Mouse (Mus musculus): ENCODE data around the gene Gm42715.

Gene Gm42715

DNA sequence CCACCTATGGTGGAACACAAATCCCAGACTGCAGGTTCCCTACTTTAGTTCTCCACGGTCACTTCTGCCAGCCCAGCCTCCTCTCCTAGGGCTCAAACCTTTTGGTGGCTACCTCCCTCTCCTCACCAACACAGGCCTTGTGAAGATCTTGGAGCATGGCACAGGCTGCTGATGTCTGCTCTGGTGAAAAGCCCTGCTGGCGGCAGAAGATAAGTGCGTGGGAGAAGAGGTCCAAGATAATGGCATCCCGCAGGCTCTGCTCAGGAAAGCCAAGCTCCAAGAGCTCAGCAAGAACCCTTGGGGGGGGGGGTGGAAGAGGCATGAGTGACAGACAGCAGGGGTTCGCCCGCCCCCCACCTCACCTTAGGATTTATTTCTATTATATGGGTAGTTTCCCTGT is 66.8 kb downstream of the Gm42715 start:
- DNase-seq (ENCODE audit: low spot score): no peak

DNA sequence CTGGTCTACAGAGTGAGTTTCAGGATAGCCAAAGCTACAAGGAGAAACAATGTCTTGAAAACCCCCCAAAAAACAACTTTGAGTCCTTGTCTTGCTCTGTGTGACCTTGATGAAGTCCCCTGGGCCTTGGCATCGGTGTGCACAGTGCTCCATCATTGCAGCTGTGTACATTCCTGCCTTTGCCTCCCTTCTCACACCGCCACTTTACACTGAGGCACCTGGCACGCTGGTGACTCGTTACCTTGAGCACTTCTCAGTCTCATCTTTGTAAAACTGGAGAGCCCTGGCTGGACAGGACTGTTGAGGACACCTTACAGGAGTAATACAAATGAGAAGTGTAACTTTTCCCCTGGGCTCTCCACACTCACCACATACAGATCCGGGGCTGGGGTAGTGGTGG is 67.8 kb downstream of the Gm42715 start:
- no peak for DNase-seq (ENCODE audit: low spot score)

DNA sequence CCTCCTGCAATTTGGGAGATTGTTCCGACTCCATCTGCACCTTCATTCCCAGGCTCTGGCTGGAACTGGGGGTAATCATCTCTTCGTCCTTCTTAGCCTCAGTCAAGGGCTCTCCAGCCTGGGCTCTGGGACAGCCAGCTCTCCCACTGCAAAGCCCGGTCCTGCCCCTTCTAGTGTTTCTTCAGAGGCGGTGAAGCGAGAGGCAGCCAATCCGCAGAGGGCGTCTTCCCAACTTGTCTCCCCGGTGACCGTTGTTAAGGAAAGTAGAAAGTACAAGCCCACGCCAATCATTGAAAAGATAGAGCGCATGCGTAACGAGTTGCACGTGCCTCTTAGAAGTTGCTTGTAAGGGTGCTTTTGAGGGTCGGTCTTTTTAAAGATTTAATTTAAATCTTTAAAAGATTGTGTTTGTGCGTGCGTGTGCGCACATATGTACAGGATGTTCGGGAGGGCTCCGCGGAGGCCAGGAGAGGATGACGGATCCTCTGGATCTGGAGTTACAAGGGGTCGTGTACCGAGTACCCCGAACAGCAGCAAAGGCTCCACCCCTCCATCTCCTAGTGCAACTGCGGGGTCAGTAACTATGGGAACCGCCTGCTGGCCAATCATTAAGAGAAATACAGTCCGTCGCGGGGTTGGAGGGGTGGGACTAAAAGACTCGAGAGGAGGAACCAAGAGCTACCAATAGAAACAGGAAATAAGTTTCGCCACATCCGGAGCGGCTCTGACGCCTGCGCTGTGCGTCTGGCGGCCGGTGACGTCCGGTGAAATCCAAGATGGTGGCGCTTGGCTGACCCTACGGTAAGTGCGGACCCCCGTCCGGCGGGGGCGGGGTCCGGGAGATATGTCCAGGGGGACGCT is 68.9 kb downstream of the Gm42715 start, which contains the start of the genes Ccdc189 and Rnf40:
Gene Ccdc189, minus strand, starts transcription at position 585 of the 861 bp plus-strand sequence.
Gene Rnf40, plus strand, starts transcription at position 757 of the 861 bp plus-strand sequence.
- peak; percentile 94 for DNase-seq (ENCODE audit: low spot score)

DNA sequence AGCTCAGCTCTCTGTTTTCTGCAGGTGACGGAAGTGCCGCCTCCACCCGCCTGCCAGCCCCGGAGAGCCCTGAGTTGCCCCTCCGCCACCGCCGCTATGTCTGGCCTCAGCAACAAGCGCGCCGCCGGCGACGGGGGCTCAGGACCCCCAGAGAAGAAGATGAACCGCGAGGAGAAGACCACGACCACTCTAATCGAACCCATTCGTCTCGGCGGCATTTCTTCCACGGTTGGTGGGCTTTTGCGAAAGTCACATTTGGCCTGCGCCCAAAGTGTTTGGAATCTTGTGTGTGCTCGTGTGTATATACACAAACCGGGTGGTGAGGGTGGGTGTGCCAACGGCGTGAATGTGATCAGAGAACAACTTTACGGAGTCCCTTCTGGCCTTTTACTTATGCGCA is 69.5 kb downstream of the Gm42715 start:
- DNase-seq (ENCODE audit: low spot score): no peak

DNA sequence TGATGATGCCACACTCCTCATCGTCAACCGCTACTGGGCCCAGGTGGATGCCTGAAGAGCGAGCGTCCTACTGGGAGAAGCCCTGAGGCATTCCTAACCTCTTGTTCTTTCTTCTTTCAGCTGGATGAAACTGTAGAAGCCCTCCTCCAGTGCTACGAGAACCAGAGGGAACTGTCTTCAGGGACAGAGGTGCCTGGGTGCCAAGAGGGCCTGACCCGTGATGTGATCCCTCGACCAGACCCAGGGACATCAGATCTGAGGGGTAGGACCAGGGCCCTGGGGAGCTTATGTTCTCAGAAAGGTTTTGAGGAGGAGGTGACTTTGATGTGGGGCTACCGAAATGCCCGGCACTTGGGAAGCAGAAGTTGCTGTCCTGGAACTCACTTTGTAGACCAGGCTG is 70.3 kb downstream of the Gm42715 start:
- no peak for DNase-seq (ENCODE audit: low spot score)

DNA sequence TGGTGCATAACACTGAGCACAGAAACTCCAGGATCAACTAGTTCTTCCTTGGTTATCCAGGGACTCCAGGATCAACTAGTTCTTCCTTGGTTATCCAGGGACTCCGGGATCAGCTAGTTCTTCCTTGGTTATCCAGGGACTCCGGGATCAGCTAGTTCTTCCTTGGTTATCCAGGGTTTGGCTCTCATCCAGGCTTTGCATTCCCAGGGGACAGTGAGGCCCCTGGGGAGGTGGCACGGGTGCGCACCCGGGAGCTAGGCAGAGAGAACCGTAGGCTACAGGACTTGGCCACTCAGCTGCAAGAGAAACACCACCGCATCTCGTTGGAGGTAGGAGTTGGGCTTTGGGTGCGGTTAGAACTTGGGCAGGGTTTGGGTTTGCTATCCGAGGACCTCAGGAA is 71.7 kb downstream of the Gm42715 start:
- no peak for DNase-seq (ENCODE audit: low spot score)

DNA sequence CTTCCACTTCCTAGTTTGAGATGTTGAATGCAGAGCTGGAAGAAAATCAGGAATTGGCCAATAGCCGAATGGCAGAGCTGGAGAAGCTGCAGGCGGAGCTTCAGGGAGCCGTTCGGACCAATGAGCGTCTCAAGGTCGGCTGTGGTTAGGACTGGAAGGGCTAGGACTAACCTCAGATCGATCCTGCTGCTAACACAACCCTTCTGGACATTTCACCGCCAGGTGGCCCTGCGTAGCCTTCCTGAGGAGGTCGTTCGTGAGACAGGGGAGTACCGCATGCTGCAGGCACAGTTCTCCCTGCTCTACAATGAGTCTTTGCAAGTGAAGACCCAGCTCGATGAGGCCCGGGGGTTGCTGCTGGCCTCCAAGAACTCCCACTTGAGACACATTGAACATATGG is 73.2 kb downstream of the Gm42715 start:
- no peak for DNase-seq (ENCODE audit: low spot score)

DNA sequence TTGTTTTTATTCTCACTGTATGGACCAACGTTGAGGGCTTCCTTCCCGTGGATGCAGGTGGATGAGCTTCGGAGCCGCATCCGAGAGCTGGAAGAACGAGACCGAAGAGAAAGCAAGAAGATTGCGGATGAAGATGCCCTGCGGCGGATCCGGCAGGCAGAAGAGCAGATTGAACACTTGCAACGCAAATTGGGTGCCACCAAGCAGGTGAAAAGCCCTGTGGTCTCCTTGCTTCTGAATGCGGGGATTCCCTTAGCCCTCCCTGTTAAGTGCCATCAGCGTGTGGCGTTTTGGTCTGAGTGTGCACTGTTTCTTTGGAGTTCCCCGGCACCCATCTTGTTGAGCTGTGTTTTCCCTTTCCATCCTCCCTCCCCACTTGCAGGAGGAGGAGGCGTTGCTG is 77.4 kb downstream of the Gm42715 start:
- no peak for DNase-seq (ENCODE audit: low spot score)

DNA sequence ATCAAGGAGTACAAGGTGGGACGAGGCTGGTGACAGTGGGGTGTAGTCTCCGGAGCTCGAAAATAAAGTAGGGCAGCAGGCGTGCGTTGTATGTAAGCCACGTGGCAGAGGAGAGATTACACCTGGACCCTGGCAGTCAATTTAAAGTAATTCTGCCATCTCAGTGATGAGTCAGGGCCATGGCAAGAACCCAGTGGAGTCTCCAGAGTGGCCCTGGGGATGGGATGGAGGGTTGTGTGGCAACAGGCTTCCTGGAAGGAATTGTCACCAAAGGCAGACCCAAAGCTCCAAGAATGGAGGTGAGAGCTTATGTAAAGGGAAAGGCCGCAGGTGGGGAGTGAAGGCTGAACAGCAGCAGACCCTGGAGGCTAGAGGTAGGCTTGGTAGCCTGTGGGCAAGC is 81.2 kb downstream of the Gm42715 start:
- DNase-seq (ENCODE audit: low spot score): no peak

DNA sequence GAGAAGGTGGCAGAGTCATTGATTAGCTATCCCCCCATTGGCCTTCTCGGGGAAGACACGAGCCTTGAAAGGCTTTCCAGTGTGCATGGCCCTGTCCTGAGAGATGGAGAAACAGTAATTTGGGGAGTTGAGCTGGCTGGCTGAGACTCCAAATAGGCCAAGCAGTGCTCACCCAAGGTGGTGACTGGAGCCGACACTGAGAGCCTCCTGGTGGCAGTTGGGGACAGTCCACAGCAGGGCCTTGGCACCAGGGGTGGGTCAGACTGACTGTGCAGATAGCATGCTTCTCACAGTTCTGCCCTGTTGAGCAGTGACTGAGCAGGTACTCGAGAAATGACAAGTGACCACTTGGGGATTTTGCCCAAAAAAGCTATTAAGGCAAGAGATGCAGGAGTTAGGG is 82.4 kb downstream of the Gm42715 start:
- no peak for DNase-seq (ENCODE audit: low spot score)

DNA sequence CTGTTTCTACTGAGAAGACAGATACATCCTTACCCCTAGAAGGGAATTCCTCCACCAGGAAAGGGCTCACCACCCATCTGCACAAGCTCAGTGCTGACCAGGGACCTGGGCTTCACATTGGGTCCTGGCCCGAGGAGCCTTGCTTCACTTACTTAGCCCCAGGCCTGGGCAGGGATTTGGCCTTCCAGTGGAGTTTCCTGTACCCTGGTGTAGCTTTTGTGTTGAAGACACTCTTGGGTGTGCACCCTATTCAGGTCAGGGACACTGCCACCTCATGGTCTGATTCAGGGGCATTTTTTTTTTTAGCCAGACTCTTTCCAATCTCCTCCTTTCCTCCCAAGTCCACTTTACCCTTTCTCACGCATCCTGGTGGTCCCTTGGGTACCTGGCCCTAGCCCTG is 83.5 kb downstream of the Gm42715 start:
- DNase-seq (ENCODE audit: low spot score): no peak

DNA sequence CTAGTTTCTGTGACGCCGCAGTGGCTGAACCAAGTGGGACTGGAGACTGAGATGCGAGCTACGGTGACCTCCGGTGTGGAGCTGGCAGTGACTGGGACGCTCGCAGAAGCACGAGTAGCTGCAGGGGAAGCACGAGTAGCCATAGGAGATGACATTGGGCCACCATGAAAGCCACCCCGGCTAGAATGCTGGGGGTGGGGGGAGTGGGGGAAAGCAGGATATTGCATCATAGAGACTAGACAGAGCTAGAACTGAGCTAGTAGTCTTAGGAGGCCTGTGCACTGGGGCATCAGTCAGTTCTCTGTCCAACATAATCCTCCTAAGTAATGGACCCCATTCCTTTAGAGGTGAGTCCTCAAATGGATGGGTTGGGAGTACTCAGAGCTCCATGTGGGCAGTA is 84.9 kb downstream of the Gm42715 start:
- no peak for DNase-seq (ENCODE audit: low spot score)

DNA sequence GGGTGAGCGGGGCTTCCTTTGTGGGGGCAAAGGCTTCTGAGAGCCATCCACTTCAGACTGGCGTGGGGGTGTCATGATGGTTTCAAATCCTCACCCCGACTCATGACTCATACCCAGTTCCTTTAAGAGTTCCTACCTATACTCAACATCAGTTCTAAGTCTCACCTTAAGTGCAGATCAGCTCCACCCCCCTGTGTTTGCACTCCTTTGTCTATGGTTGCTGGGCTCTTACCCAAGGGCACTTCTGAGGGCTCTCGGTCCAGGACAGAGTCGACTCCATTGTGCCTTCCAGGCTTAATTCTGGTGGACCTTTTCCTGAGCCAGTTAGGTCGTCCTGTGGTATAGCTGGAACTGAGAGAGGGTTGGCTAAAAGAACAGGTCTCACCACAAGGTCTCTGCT is 87.8 kb downstream of the Gm42715 start:
- DNase-seq (ENCODE audit: low spot score): no peak

DNA sequence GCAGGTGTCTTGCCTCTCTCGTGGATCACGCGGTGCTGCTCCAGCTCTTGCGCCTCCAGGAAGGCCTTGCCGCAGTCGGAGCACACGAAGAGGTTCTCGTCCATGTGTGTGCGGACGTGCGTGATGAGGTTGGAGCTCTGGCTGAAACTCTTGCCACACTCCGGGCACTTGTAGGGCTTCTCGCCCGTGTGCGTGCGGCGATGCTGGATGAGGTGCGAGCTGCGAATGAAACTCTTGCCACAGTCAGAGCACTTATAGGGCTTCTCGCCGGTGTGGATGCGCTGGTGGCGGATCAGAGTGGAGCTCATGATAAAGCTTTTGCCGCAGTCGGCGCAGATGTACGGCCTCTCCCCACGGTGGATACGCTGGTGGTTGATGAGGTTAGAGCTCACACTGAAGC is 91.6 kb downstream of the Gm42715 start:
- DNase-seq (ENCODE audit: low spot score): no peak

DNA sequence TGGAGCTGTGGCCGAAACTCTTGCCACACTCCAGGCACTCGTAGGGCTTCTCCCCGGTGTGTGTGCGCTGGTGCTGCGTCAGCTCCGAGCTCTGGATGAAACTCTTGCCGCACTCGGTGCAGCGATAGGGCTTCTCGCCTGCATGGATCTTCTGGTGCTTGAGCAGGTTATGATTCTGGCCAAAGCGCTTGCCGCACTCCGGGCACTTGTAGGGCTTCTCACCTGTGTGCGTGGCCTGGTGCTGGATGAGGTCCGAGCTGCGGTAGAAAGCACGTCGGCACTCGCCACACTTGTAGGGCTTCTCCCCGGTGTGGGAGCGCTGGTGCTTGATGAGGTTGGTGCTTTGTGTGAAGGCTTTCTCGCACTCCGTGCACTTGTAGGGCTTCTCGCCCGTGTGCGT is 92.2 kb downstream of the Gm42715 start:
- no peak for DNase-seq (ENCODE audit: low spot score)

DNA sequence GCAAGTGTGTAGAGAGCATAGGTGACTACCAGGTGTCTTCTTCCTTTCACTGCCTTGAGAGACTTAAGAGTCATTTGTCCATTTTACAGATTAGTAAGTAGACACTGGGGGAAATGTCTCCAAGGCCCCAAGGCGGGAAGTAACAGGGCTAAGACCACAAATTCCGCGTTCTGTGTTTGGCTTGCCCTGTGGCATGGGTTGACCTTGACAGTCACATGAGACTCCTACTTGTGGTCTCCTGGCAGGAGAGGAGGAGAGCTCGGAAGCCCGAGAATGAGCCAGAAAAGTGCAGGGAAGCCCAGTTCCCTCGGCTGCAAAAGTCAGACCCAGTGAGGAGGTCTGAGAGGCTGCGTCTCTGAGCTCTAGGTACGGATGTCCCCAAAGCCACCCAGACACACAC is 94.1 kb downstream of the Gm42715 start:
- DNase-seq (ENCODE audit: low spot score): no peak

DNA sequence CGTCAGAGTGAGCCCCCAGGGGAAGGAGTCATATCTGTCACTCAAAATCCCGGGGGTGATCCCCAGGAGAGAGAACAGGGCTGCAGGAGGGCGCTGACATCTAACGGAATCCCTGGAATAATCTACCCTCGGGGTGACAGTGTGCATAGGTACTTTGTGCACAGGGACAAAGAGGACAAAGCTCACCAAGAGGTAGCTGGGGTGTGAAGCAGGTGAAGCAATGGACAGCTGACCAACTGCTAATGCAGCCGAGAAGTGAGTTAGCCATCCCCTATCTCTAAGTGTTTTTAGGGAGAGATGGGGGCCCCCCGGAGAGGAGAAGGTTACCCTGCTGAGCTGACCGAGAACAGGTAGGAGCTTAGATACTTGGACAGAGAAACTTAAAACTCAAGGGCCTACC is 94.7 kb downstream of the Gm42715 start:
- DNase-seq (ENCODE audit: low spot score): no peak

DNA sequence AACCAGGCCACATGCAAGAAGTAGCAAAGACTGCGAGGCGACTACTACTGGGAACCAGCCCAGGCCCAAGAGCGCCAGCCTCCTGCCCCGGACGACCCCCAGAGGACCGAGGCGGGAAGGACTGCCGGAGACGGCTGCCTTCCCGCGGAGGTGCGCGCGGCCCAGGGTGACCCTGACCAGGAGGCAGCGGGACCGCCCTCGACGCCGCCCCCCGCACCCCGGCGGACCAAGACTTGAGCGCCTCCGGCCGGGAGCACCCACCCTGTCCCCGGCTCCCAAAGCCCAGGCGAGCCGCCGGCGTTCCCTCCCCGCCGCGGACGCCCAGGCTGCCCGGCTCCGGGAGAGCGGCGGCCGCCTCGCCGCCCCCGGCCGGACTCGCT is 95.1 kb downstream of the Gm42715 start:
- peak; percentile 44 for DNase-seq (ENCODE audit: low spot score)

DNA sequence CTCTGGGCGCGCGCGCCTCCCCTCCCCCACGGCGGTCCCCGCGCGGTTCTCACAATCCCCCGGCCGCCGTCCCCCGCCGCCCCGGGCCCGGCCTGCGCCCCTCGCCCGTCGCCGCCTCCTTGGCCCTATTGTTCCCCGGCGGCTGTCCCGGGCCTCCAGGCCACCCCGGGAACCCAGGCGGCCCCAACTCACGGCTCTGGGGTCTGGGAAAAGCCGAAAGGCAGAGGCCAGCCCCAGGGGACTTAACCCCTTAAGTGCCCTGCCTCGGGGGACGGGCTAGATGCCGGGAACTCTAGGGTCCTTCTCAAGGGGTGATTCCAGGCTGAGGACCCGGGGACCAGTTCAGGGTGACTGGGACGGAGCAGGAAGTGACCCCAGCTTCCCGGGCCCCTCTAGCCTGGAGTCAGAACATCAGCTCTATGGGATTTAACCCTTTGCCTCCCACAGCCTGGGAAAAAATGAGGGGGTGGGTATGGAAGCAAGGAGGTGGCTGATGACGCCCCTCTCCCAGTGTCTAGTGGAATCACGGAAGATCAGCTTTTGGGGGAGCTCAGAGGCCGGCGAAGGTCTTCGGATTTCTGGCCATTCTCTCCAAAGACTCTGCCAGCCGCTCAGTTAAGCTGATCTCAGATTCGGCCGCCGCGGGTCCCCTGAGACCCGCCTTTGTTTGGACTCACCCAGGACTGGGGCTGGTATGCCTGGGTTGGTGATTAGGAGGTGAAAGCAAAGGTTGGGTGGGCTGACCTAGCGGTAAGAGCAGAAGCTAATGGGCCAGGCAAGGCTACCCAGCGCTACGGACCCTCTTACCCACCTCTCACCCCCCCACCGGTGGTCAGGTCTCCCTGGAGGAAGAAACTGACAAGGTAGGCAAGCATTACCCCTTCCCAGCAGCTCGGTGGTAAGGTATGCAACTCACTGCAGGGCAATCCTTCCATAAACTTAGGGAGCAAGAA is 95.8 kb downstream of the Gm42715 start, which contains the start of gene Zfp629:
Gene Zfp629, minus strand, starts transcription at position 907 of the 953 bp plus-strand sequence.
- DNase-seq (ENCODE audit: low spot score): peak; percentile 75

DNA sequence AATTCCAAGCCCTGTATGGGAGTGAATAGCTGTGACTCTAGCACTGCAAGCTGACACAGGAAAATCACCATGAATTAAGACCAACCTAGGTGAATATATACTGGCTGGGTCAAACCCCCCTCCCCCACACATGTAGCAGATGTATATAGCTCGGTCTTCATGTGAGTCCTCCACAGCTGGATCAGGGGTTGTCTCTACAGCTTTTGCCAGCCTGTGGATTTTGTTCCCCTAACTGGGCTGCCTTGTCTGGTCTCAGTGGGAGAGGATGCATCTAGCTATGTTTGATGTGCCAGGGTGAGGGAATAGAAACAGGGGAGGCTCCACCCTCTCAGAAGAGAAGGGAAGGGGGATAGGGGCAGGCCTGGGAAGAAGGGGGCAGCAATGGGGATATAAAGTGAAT is 97.0 kb downstream of the Gm42715 start:
- DNase-seq (ENCODE audit: low spot score): no peak

All from urinary bladder, postnatal 14 days (tissue).